Comparison of ENCODE assay signal across 9 mouse cellular contexts in genomic region chr11:115188539-115189231, GRCm38 (mm10). TPM values are rescaled to one million over a fixed set of nuclear protein-coding genes. Genes with fewer than 3 reads are reported as not detected.
DNase-seq lines count a peak whose midpoint lies in the region; ATAC-seq and TF ChIP-seq lines count a peak whose summit lies in the region.
"Had no signal": no experiment of that assay in that cellular context is flagged by ENCODE, and none has a peak within 500 bp of the region (broad histone marks: within the 10 kb centered on the region; RNA-seq: fewer than 3 reads in every experiment).

No protein-coding gene starts in this region.

- H3K36me3 ChIP-seq in hindbrain, embryonic 15.5 days: no peaks in the 10 kb centered on the region
- H3K36me3 ChIP-seq in hindbrain, embryonic 14.5 days (replicated peaks; ENCODE audit: control insufficient read depth, insufficient read depth): peaks cover 25% of the 10 kb centered on the region
- H3K36me3 ChIP-seq in C2C12 (ENCODE audit: control insufficient read depth, insufficient read depth): no peaks in the 10 kb centered on the region
- peaks cover 8% of the 10 kb centered on the region; the same call in 1 of the 2 replicates for H3K36me3 ChIP-seq in midbrain, embryonic 16.5 days (ENCODE audit: control insufficient read depth, insufficient read depth, low read length)

- no peak overlapping the region for H3ac ChIP-seq in C2C12 (ENCODE audit: control insufficient read depth, insufficient read length, low read depth)

- H3K9ac ChIP-seq in hindbrain, embryonic 15.5 days: no peak overlapping the region
- no peak overlapping the region for H3K9ac ChIP-seq in hindbrain, embryonic 14.5 days
- no peak overlapping the region for H3K9ac ChIP-seq in midbrain, embryonic 16.5 days (ENCODE audit: low read depth, low read length)

- H3K27ac ChIP-seq in hindbrain, embryonic 15.5 days (replicated peaks): no peak overlapping the region
- H3K27ac ChIP-seq in hindbrain, embryonic 14.5 days: no peak overlapping the region
- no peak overlapping the region for H3K27ac ChIP-seq in midbrain, embryonic 16.5 days (ENCODE audit: low read length)

- 90% methylated on average over 13 of the region's 13 CpGs for WGBS in hindbrain, embryonic 15.5 days
- WGBS in hindbrain, embryonic 14.5 days: 90% methylated on average over 13 of the region's 13 CpGs
- WGBS in midbrain, embryonic 16.5 days: 92% methylated on average over 13 of the region's 13 CpGs

- H3K4me1 ChIP-seq in hindbrain, embryonic 15.5 days (replicated peaks): peaks cover 21% of the 10 kb centered on the region
- H3K4me1 ChIP-seq in hindbrain, embryonic 14.5 days (replicated peaks; ENCODE audit: control insufficient read depth, insufficient read depth, low read length): peaks cover 16% of the 10 kb centered on the region
- peaks cover 18% of the 10 kb centered on the region for H3K4me1 ChIP-seq in midbrain, embryonic 16.5 days (ENCODE audit: control insufficient read depth, insufficient read depth, low read length)

- H3K27me3 ChIP-seq in hindbrain, embryonic 15.5 days: no peaks in the 10 kb centered on the region
- no peaks in the 10 kb centered on the region for H3K27me3 ChIP-seq in hindbrain, embryonic 14.5 days (ENCODE audit: control insufficient read depth, insufficient read depth, low read length)
- no peaks in the 10 kb centered on the region for H3K27me3 ChIP-seq in C2C12 (ENCODE audit: control insufficient read depth, insufficient read depth, insufficient read length)
- no peaks in the 10 kb centered on the region for H3K27me3 ChIP-seq in midbrain, embryonic 16.5 days (ENCODE audit: control insufficient read depth, insufficient read depth, low read depth, low read length)

- no peaks in the 10 kb centered on the region for H3K79me2 ChIP-seq in C2C12 (ENCODE audit: control insufficient read depth, insufficient read depth)

- TF ChIP-seq CTCF in C2C12 (IDR thresholded peaks at IDR 0.05; ENCODE audit: control insufficient read depth, insufficient read depth, insufficient read length): no peak

- no peak for DNase-seq in hindbrain, embryonic 14.5 days (ENCODE audit: low spot score)
- no peak for DNase-seq in retina, embryonic 14.5 days (ENCODE audit: low spot score)
- DNase-seq in cerebellum, adult 9-10 months: no peak
- DNase-seq: heart, postnatal 36 days had no signal

- H3K4me3 ChIP-seq in hindbrain, embryonic 15.5 days: no peak overlapping the region
- no peak overlapping the region; the same call in 1 of the 2 replicates for H3K4me3 ChIP-seq in hindbrain, embryonic 14.5 days (replicated peaks; ENCODE audit: low read length)
- no peak overlapping the region for H3K4me3 ChIP-seq in C2C12 (ENCODE audit: insufficient read depth, poor library complexity, severe bottlenecking)
- H3K4me3 ChIP-seq in midbrain, embryonic 16.5 days (ENCODE audit: low read depth, low read length): 0 out of 2 replicates have a peak overlapping the region, but pooled peaks have one; percentile 68

- no peaks in the 10 kb centered on the region for H3K9me3 ChIP-seq in hindbrain, embryonic 15.5 days
- H3K9me3 ChIP-seq in hindbrain, embryonic 14.5 days (ENCODE audit: control insufficient read depth, low read length): no peaks in the 10 kb centered on the region
- H3K9me3 ChIP-seq in midbrain, embryonic 16.5 days (replicated peaks; ENCODE audit: control insufficient read depth, low read length, poor library complexity, severe bottlenecking): no peaks in the 10 kb centered on the region

- peaks cover 2% of the 10 kb centered on the region for H3K79me3 ChIP-seq in C2C12 (ENCODE audit: low read depth)

- ATAC-seq in hindbrain, embryonic 15.5 days (ENCODE audit: low FRiP score, low read depth): no peak
- no peak for ATAC-seq in hindbrain, embryonic 14.5 days (ENCODE audit: low FRiP score)
- peak; percentile 65 for ATAC-seq in granulocyte monocyte progenitor cell, adult 5-6 weeks (replicated peaks; ENCODE audit: poor library complexity, severe bottlenecking)
- ATAC-seq in midbrain, embryonic 16.5 days: no peak
- ATAC-seq in cerebellum, adult (ENCODE audit: insufficient number of reproducible peaks, low FRiP score, low TSS enrichment): no peak

- peak overlapping the region; percentile 85 for H3K4me2 ChIP-seq in hindbrain, embryonic 15.5 days
- H3K4me2 ChIP-seq in hindbrain, embryonic 14.5 days (replicated peaks): no peak overlapping the region
- H3K4me2 ChIP-seq in midbrain, embryonic 16.5 days (ENCODE audit: low read length): no peak overlapping the region

TF ChIP-seq in C2C12, 6 proteins besides CTCF, POLR2A, EP300 and RAD21:
- TF ChIP-seq CEBPB (IDR thresholded peaks at IDR 0.05; ENCODE audit: low read depth) (peak; percentile 28), FOSL1 (IDR thresholded peaks at IDR 0.05; ENCODE audit: insufficient read depth, low read length, poor library complexity, severe bottlenecking) (no peak), MYOG (IDR thresholded peaks at IDR 0.05; ENCODE audit: control insufficient read depth, extremely low read depth, insufficient read length) (no peak)

RNA-seq across cellular contexts. Expression of gene Nat9, which starts 1.0 kb away (rescaled TPM):
- polyA plus RNA-seq in hindbrain, embryonic 15.5 days (2015; fragmentation: Nextera tagmentation; extraction: Ambion mirVana): 19.1 and 20.4 TPM in 2 replicates
- 18.2 and 20.0 TPM in 2 replicates for polyA plus RNA-seq in hindbrain, embryonic 14.5 days (2014; fragmentation: Nextera tagmentation; extraction: Ambion mirVana)
- polyA plus RNA-seq in C2C12 (2012; fragmentation: generic; extraction: Trizol): 9.1 TPM
- total RNA-seq in granulocyte monocyte progenitor cell, adult 5-6 weeks (2014; fragmentation: Nextera tagmentation): 27.1 and 27.5 TPM in 2 replicates
- 21.3 and 28.0 TPM in 2 replicates for total RNA-seq in granulocyte monocyte progenitor cell, adult 5-6 weeks (2017)
- 23.2 and 23.9 TPM in 2 replicates for polyA plus RNA-seq in midbrain, embryonic 16.5 days (2015; fragmentation: Nextera tagmentation; extraction: Ambion mirVana)

RNA-seq across cellular contexts. Expression of gene Tmem104, which starts 1.4 kb away (rescaled TPM):
- 15.1 and 17.5 TPM in 2 replicates for polyA plus RNA-seq in hindbrain, embryonic 15.5 days (2015; fragmentation: Nextera tagmentation; extraction: Ambion mirVana)
- 10.7 and 11.7 TPM in 2 replicates for polyA plus RNA-seq in hindbrain, embryonic 14.5 days (2014; fragmentation: Nextera tagmentation; extraction: Ambion mirVana)
- 6.6 TPM for polyA plus RNA-seq in C2C12 (2012; fragmentation: generic; extraction: Trizol)
- total RNA-seq in granulocyte monocyte progenitor cell, adult 5-6 weeks (2014; fragmentation: Nextera tagmentation): 11.5 and 12.8 TPM in 2 replicates
- 2.4 and 3.6 TPM in 2 replicates for total RNA-seq in granulocyte monocyte progenitor cell, adult 5-6 weeks (2017)
- polyA plus RNA-seq in midbrain, embryonic 16.5 days (2015; fragmentation: Nextera tagmentation; extraction: Ambion mirVana): 12.5 and 14.9 TPM in 2 replicates

RNA-seq across cellular contexts. Expression of gene Slc9a3r1, which starts 25.5 kb away (rescaled TPM):
- 68.7 and 70.2 TPM in 2 replicates for polyA plus RNA-seq in hindbrain, embryonic 15.5 days (2015; fragmentation: Nextera tagmentation; extraction: Ambion mirVana)
- 60.5 and 65.9 TPM in 2 replicates for polyA plus RNA-seq in hindbrain, embryonic 14.5 days (2014; fragmentation: Nextera tagmentation; extraction: Ambion mirVana)
- polyA plus RNA-seq in C2C12 (2012; fragmentation: generic; extraction: Trizol): 19.1 TPM
- total RNA-seq in granulocyte monocyte progenitor cell, adult 5-6 weeks (2014; fragmentation: Nextera tagmentation): 37.4 and 55.9 TPM in 2 replicates
- total RNA-seq in granulocyte monocyte progenitor cell, adult 5-6 weeks (2017): 48.2 and 50.3 TPM in 2 replicates
- 47.5 and 57.5 TPM in 2 replicates for polyA plus RNA-seq in midbrain, embryonic 16.5 days (2015; fragmentation: Nextera tagmentation; extraction: Ambion mirVana)

RNA-seq across cellular contexts. Expression of gene Cd300lf, which starts 54.9 kb away (rescaled TPM):
- 0.17 and 0.34 TPM in 2 replicates for polyA plus RNA-seq in hindbrain, embryonic 15.5 days (2015; fragmentation: Nextera tagmentation; extraction: Ambion mirVana)
- not detected in 2 replicates for polyA plus RNA-seq in hindbrain, embryonic 14.5 days (2014; fragmentation: Nextera tagmentation; extraction: Ambion mirVana)
- polyA plus RNA-seq in C2C12 (2012; fragmentation: generic; extraction: Trizol): not detected
- total RNA-seq in granulocyte monocyte progenitor cell, adult 5-6 weeks (2014; fragmentation: Nextera tagmentation): not detected in 2 replicates
- total RNA-seq in granulocyte monocyte progenitor cell, adult 5-6 weeks (2017): 0.46 and 2.8 TPM in 2 replicates
- polyA plus RNA-seq in midbrain, embryonic 16.5 days (2015; fragmentation: Nextera tagmentation; extraction: Ambion mirVana): 0.34 TPM in 1 of 2 replicates, not detected in the other
